Mouse (Mus musculus) kidney, adult 2 months (tissue): ENCODE results near the gene Emid1.

Source experiments
- CTCF ChIP-seq: fragments of 200-500 bp; conservative IDR thresholded peaks from 2 replicates; pipeline ENCODE4 v1.5.1; 2011; ENCODE audit warnings: low read depth, mild to moderate bottlenecking, control low read depth, low read length, moderate library complexity, mixed read lengths; ENCODE audit not compliant: insufficient read depth, insufficient read length
- POLR2A ChIP-seq: fragments of 200-500 bp; IDR thresholded peaks from one replicate; pipeline ENCODE4 v1.6.1; 2011; ENCODE audit warnings: low read depth, low read length, control low read depth

- no peak for TF ChIP-seq POLR2A
- TF ChIP-seq CTCF = no peak
Measured at GRCm38 (mm10) chr11:5059230-5059629, 92.8 kb downstream of the Emid1 start.
